Mouse (Mus musculus) heart, embryonic 15.5 days (tissue): ENCODE data around the gene Timm10b. TPM values are rescaled to one million over a fixed set of nuclear protein-coding genes. Genes with fewer than 3 reads are reported as not detected.

Source experiments
- ATAC-seq: fragments of 200-750 bp; cut with Nextera tagmentation; replicated peaks from 2 replicates; pipeline ENCODE4 v1.8.0; 2017; ENCODE audit warnings: low read depth, moderate TSS enrichment; ENCODE audit not compliant: insufficient number of reproducible peaks, insufficient read depth, low FRiP score
- H3K27ac ChIP-seq: fragments of 300-500 bp; sonication (generic); 2 replicates; pipeline ENCODE4 v1.5.1; 2015; ENCODE audit warnings: mild to moderate bottlenecking, inconsistent platforms
- H3K27me3 ChIP-seq: fragments of 300-500 bp; sonication (generic); 2 replicates; pipeline ENCODE4 v1.6.1; 2015; ENCODE audit warnings: inconsistent platforms
- H3K36me3 ChIP-seq: fragments of 300-500 bp; sonication (generic); 2 replicates; pipeline ENCODE4 v1.6.1; 2015; ENCODE audit warnings: mild to moderate bottlenecking, inconsistent platforms
- H3K4me1 ChIP-seq: fragments of 300-500 bp; sonication (generic); replicated peaks from 2 replicates; pipeline ENCODE4 v1.6.1; 2015; ENCODE audit warnings: inconsistent platforms
- H3K4me2 ChIP-seq: fragments of 300-500 bp; sonication (generic); 2 replicates; pipeline ENCODE4 v1.6.1; 2015; ENCODE audit warnings: inconsistent platforms, mild to moderate bottlenecking, moderate library complexity
- H3K4me3 ChIP-seq: fragments of 300-500 bp; sonication (generic); 2 replicates; pipeline ENCODE4 v1.5.1; 2015; ENCODE audit warnings: mild to moderate bottlenecking, inconsistent platforms
- H3K9ac ChIP-seq: fragments of 300-500 bp; sonication (generic); 2 replicates; pipeline ENCODE4 v1.6.1; 2015; ENCODE audit warnings: mild to moderate bottlenecking, inconsistent platforms
- H3K9me3 ChIP-seq: fragments of 300-500 bp; sonication (generic); replicated peaks from 2 replicates; pipeline ENCODE4 v1.6.1; 2016; ENCODE audit warnings: inconsistent platforms
- WGBS: fragments of 180-500 bp; shearing (Covaris S2); methylation state at CpG from one replicate; pipeline ENCODE4 v1.1.7; 2015; ENCODE audit warnings: mixed read lengths; 5-methylcytosine and 5-hydroxymethylcytosine counted together
- polyA plus RNA-seq: library from polyadenylated mRNA; unstranded; fragments of >200 nt; fragmentation: Nextera tagmentation; extraction: Ambion mirVana; gene quantifications from 2 replicates; pipeline ENCODE4 v1.2.1, GENCODE M21; 2015

Gene Timm10b
- polyA plus RNA-seq, 1 experiment from 2014 or later, result 156 TPM

DNA sequence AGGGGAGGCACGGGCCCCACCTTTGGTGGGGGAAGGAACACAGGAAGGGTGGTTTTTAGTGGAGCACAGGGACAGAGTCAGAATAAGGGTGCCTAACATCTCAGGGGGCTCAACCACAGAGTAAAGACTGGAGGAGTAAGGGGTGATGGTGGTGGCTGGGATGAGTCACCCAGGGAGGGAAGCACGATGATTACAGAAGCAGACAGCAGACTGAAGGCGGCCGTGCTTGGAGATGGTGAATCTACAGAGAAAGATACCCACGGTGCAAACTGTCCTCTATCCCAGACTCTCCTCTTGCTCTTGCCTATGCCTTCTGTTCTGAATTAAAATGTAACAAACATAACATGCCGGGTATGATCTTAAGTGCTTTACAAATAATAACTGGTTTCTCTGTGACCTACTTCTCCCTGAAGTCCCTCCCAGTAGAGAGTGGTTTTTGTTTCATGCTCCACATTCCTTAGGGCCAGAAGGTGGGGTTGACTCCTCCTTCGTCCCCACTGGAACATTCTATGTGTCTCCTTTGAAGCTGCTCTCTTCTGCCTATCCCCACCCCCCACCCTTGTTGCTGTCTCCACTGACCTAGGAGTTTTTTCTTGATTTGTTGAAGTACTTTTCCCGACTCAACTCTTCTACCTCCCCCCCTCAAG is 18.1 kb upstream of the Timm10b start:
- Histone ChIP-seq H3K9ac (no peak overlapping the region), H3K27ac (no peak overlapping the region), H3K4me1 (peaks cover 13% of the 10 kb centered on the region), H3K9me3 (no peaks in the 10 kb centered on the region), H3K36me3 (peaks cover 55% of the 10 kb centered on the region), H3K27me3 (no peaks in the 10 kb centered on the region), H3K4me2 (no peak overlapping the region), H3K4me3 (no peak overlapping the region)
- 62% methylated on average over 8 of the region's 8 CpGs for WGBS
- no peak for ATAC-seq

DNA sequence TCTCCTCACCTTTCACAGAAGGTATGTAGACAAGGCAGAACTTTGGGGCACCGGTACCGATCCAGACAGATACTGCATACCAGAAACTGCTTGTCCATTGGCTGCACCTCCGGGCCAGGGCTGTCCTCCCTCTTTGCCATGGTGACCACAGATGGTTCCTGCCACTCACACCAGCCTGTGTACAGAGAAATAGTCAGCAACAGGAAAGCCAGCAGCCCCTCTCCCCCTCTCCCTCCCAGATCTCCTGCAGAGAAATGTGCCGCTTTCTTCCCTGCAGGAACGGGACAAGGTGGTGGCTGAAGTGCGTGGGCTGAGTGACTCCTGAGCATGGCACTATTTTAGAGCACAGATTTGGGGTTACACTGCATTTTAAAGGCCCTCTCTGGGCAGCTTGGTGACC is 14.5 kb upstream of the Timm10b start:
- Histone ChIP-seq H3K9ac (no peak overlapping the region), H3K9me3 (no peaks in the 10 kb centered on the region), H3K27me3 (no peaks in the 10 kb centered on the region), H3K4me3 (no peak overlapping the region), H3K4me1 (peaks cover 25% of the 10 kb centered on the region), H3K27ac (no peak overlapping the region), H3K4me2 (no peak overlapping the region), H3K36me3 (peaks cover 27% of the 10 kb centered on the region)
- ATAC-seq, result no peak
- WGBS, result 58% methylated on average over 6 of the region's 6 CpGs

DNA sequence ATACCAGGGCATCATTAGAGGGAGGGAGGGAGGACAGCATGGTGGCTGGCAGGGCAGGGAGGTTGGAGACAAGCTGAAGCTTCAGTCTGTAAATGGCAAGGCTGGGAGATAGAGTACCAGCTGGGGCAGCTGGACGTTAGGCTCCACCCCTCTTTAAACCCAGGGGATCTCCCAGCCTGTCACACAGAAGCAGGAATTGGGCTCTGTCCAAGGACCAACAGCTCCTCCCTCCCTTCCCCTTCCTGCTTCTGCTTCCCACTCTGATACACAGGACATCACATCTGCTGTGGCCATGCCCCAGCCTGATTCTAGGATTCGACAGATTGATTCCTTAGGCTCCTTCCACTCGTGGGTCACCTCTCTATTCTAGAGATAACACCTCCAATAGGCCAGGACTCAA is 11.2 kb upstream of the Timm10b start:
- no peak overlapping the region for H3K4me3 ChIP-seq
- no peaks in the 10 kb centered on the region for H3K9me3 ChIP-seq
- H3K27me3 ChIP-seq, result no peaks in the 10 kb centered on the region
- peak overlapping the region; percentile 64 for H3K27ac ChIP-seq
- H3K4me1 ChIP-seq, result peaks cover 44% of the 10 kb centered on the region
- H3K36me3 ChIP-seq, result peaks cover 17% of the 10 kb centered on the region; the same call in 1 of the 2 replicates
- peak; percentile 63 for ATAC-seq
- no peak overlapping the region for H3K9ac ChIP-seq
- peak overlapping the region; percentile 25 for H3K4me2 ChIP-seq
- WGBS, result 2% methylated on average over 3 of the region's 3 CpGs

DNA sequence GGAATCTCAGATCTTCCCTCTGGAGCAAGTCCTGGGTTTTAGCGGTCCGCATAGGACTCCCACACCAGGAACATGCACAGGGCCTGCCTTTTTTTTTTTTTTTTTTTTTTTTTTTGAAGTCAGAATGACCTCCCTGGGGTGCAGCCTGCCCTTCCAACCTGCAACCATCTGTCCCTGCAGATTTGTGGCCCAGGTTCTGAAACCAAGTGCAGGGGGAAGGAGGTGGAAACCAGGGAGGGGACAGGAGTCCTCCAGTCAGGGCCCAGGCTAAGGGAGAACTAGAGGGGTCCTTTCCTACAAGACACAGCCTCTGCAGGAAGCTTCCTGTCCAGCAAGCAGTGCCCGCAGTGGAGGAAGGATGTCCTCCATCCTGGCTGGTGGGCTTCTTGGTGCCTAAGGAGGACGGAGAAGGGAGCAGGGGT is 7.3 kb upstream of the Timm10b start:
- Histone ChIP-seq H3K36me3 (peaks cover 15% of the 10 kb centered on the region; the same call in 1 of the 2 replicates), H3K4me1 (peaks cover 51% of the 10 kb centered on the region), H3K9me3 (no peaks in the 10 kb centered on the region), H3K27me3 (no peaks in the 10 kb centered on the region), H3K9ac (peak overlapping the region; percentile 95), H3K4me3 (peak overlapping the region; percentile 97), H3K4me2 (peak overlapping the region; percentile 88), H3K27ac (peak overlapping the region; percentile 81)
- no peak for ATAC-seq
- WGBS, result 11% methylated on average over 4 of the region's 4 CpGs

DNA sequence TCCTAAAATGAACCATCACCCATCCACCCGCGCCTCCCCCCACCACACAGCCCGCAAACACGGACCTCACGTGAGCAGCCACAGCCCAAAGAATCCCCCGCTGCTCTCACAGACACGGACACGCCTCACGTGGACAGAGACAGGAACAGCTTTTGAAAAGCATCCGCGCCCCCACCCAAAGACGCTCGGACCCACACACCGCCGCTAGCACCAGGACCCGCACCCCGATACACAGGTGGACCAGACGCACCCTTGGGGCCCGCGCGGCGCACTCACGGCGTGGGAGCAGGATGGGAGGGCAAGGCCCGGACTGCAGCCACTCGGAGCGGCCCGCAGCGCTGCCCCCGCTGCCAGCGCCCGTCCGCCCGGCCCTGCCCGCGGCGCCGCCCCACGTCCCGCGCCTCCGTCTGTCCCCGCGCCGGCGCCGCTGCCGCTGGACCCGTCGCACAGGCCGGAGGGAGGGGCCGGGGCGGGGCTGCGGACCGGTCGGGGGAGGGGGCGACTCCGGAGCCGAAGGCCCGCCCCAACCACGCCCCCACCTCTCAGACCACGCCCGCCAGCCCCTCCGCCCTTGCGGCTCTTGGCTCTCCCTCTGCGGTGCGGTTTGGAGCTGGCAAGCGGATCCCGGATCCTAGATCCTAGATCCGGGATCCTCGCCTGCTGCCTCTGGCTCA is 6.6 kb upstream of the Timm10b start, which contains the start of gene Trim3:
Trim3 (minus strand) TSS at position 445 of the 674 bp plus-strand sequence.
- Histone ChIP-seq H3K4me2 (peak within 1 kb of the TSS; percentile 88), H3K27ac (peak within 1 kb of the TSS; percentile 81), H3K4me3 (peak within 1 kb of the TSS; percentile 97), H3K9me3 (no peaks in the 10 kb centered on the region), H3K27me3 (no peaks in the 10 kb centered on the region), H3K4me1 (peaks cover 49% of the 10 kb centered on the region), H3K36me3 (peaks cover 20% of the 10 kb centered on the region; the same call in 1 of the 2 replicates), H3K9ac (peak within 1 kb of the TSS; percentile 95)
- WGBS, result under 1% methylated on average over 59 of the region's 71 CpGs
- ATAC-seq, result peak; percentile 91

DNA sequence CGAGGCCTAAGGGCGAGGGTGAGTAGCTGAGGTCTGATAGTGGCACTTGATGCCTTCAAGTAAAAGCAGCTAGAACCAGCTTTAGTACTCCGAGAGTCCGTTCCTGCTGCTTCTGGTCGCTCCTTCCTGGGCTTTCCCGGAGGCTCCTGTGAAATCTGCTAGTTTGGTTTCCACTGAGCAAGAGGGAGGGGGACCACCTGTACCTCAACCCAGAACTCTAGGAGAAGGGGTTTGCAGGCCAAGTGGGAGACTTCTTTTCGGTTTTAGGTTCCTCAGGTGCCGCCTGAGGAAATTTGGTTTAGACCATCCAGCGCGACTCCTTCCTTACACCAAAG is 6.1 kb upstream of the Timm10b start:
- Histone ChIP-seq H3K9me3 (no peaks in the 10 kb centered on the region), H3K27ac (peak overlapping the region; percentile 66), H3K9ac (peak overlapping the region; percentile 95), H3K36me3 (peaks cover 20% of the 10 kb centered on the region; the same call in 1 of the 2 replicates), H3K27me3 (no peaks in the 10 kb centered on the region), H3K4me2 (peak overlapping the region; percentile 88), H3K4me1 (peaks cover 48% of the 10 kb centered on the region), H3K4me3 (peak overlapping the region; percentile 97)
- no peak; the same call in 1 of the 2 replicates for ATAC-seq
- WGBS, result 4% methylated on average over 10 of the region's 10 CpGs

DNA sequence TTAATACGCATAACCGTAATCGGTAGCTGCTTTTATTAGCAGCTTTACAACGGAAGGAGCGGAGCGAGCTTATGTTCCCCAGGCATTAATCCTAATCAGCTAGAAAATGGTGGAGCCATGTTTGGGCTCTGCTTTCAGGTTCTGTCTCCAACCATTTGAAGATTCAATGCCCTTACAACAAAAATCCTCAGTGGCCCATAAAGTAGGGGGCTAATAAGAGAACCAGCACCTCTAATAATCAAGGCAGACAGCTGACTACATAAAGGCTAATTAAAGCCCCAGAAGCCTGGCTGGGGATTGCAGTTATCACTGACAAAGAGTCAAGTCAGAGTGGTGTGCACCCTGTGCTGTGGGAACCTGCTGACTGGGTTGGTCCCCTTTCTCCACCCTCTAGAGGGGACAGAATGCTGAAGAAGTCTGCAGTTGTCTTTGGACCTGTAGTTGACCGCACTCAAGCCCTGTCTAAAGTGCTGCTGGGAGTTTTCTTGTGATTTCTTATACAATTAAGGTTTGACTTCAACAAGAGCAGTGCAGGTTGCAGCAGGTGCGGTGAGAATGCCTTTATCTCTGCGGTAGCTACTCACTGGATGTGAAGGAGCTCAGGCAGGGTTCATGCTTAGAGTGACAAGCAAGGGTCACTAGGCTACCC is 5.5 kb upstream of the Timm10b start:
- 49% methylated on average over 9 of the region's 9 CpGs for WGBS
- Histone ChIP-seq H3K9ac (no peak overlapping the region), H3K9me3 (no peaks in the 10 kb centered on the region), H3K4me3 (peak overlapping the region; percentile 97), H3K4me2 (peak overlapping the region; percentile 88), H3K4me1 (peaks cover 48% of the 10 kb centered on the region), H3K36me3 (peaks cover 20% of the 10 kb centered on the region; the same call in 1 of the 2 replicates), H3K27ac (no peak overlapping the region), H3K27me3 (no peaks in the 10 kb centered on the region)
- no peak for ATAC-seq

DNA sequence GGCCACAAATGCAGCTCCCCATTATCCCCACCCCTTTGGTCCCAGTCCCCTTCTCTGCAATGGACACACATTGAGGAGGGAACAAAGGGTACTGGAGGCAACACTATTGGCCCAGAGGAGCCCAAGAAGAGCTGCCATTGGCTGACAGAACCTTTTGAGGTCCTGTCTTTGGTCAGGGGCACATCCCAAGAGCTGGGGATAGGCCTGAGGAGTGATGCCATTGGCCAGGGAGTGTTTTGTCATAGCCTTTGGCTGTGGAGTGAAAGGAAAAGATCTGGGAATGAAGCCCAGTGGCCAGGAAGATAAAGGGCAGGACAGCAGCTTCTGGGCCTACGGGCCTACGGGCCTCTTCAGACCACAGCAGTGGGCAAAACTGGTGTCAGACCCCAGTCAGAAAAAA is 4.1 kb upstream of the Timm10b start:
- peaks cover 20% of the 10 kb centered on the region; the same call in 1 of the 2 replicates for H3K36me3 ChIP-seq
- no peaks in the 10 kb centered on the region for H3K27me3 ChIP-seq
- ATAC-seq, result no peak
- H3K4me3 ChIP-seq, result no peak overlapping the region
- H3K9ac ChIP-seq, result no peak overlapping the region
- 83% methylated on average over 2 of the region's 2 CpGs for WGBS
- no peak overlapping the region for H3K27ac ChIP-seq
- H3K4me2 ChIP-seq, result no peak overlapping the region
- no peaks in the 10 kb centered on the region for H3K9me3 ChIP-seq
- H3K4me1 ChIP-seq, result peaks cover 40% of the 10 kb centered on the region

DNA sequence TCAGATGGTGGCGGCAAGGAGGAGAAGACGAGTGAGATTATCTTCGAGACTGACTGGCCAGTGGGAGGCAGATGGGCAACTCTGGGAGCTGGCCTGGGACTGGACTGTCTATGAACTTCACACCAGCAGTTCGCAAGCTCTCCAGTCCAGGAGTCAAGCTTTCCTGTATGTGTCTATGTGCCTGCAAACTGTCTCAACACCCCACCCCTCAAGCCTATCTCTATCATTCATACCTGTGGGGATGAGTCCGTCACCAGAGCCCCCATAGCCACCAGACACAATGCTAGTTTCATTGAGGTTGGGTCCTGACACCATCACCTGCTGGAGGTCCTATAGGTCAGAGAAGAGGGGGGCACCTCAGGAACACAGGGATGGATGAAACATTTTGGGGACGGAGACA is 1.1 kb upstream of the Timm10b start:
- Histone ChIP-seq H3K9ac (no peak overlapping the region), H3K4me1 (peaks cover 38% of the 10 kb centered on the region), H3K4me2 (peak overlapping the region; percentile 88), H3K9me3 (no peaks in the 10 kb centered on the region), H3K36me3 (peaks cover 26% of the 10 kb centered on the region), H3K27me3 (no peaks in the 10 kb centered on the region), H3K4me3 (peak overlapping the region; percentile 71; the same call in 1 of the 2 replicates), H3K27ac (no peak overlapping the region)
- ATAC-seq, result no peak
- 82% methylated on average over 6 of the region's 6 CpGs for WGBS

DNA sequence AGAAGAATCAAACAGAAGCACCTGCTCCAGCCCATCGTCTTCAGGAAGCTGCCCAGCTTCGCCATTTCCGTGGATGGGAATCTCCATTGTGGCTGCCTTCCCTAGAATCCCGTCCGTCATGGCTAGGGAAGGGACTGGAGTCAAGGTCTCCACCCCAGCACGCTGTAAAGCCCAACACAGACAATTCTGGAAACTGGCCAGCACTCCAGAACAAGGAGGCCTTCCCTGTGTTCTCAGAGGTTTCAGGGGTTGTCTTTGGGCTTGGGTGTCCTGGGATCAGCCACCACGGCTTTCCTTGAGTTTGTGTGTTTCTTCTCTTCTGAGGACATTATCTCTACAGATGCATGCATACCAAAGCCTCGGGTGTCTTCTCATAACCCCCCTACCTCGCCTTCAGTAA is 552 bp upstream of the Timm10b start:
- H3K9me3 ChIP-seq, result no peaks in the 10 kb centered on the region
- H3K9ac ChIP-seq, result peak overlapping the region; percentile 87; the same call in 1 of the 2 replicates
- no peak for ATAC-seq
- H3K36me3 ChIP-seq, result peaks cover 30% of the 10 kb centered on the region
- WGBS, result 56% methylated on average over 9 of the region's 9 CpGs
- H3K4me2 ChIP-seq, result peak overlapping the region; percentile 88
- H3K27me3 ChIP-seq, result no peaks in the 10 kb centered on the region
- peaks cover 33% of the 10 kb centered on the region for H3K4me1 ChIP-seq
- H3K27ac ChIP-seq, result no peak overlapping the region
- peak overlapping the region; percentile 71 for H3K4me3 ChIP-seq

DNA sequence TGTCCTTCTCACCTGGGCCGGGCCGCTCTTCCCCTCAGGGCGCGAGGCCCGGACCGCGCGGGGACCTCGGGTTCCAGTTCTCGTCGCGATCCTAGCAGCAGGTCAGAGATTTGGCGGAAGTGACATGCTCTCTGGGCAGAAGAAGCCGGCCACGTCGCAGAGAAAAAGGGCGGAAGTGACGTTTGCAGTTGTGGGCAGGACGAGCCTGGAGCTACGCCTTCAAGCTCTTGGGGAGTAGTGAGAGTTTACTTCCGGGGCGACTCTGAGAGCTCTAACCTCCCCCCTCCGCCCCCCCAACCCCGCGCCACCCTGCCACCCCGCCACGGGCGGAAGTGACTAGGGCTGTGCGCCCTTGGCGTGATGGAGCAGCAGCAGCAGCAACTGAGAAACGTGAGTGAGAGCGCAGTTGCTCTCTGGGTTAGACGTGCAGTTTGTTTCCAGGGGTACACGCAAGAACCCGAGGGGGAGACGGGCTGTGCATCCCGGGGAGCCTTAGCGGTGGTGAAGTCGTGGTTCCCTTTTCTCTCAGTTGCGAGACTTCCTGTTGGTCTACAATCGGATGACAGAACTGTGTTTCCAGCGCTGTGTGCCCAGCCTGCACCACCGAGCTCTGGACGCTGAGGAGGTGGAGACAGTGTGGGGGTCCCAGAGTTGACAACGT is 507 bp downstream of the Timm10b start, which contains the start of the genes Arfip2 and Gm45799:
Arfip2 (minus strand) TSS at position 184 of the 661 bp plus-strand sequence.
Gm45799 (plus strand) TSS at position 320 of the 661 bp plus-strand sequence.
- WGBS, result 0% methylated on average over 45 of the region's 45 CpGs
- Histone ChIP-seq H3K4me1 (peaks cover 30% of the 10 kb centered on the region), H3K27ac (peak within 1 kb of the TSS; percentile 91), H3K9ac (peak within 1 kb of the TSS; percentile 87), H3K4me2 (peak within 1 kb of the TSS; percentile 88), H3K9me3 (no peaks in the 10 kb centered on the region), H3K36me3 (peaks cover 30% of the 10 kb centered on the region), H3K4me3 (peak within 1 kb of the TSS; percentile 71), H3K27me3 (no peaks in the 10 kb centered on the region)
- ATAC-seq, result peak; percentile 96
